Mouse (Mus musculus): ENCODE results near the gene Adipoq. TPM values are rescaled to one million over a fixed set of nuclear protein-coding genes. Genes with fewer than 3 reads are reported as not detected.
A peak's percentile ranks its signal among the peaks of the same experiment; 100 is the strongest.

The Adipoq gene
- polyA plus RNA-seq, 1 experiment from 2014 or later: not detected

GRCm38 (mm10) chr16:23102340-23103037, 43.8 kb upstream of the Adipoq start:
- no peaks in the 10 kb centered on the region for H3K9me3 ChIP-seq (ENCODE audit: low read depth, low read length)
- no peaks in the 10 kb centered on the region for H3K4me1 ChIP-seq (ENCODE audit: insufficient read depth)
- no peaks in the 10 kb centered on the region for H3K27me3 ChIP-seq (ENCODE audit: insufficient read depth, low read length)
- no peak for TF ChIP-seq CTCF (IDR thresholded peaks at IDR 0.05; ENCODE audit: low read depth)
- ATAC-seq (ENCODE audit: insufficient read depth) (no peak), DNase-seq (no peak)
- no peaks in the 10 kb centered on the region for H3K36me3 ChIP-seq (ENCODE audit: insufficient read depth)
- H3K27ac ChIP-seq (ENCODE audit: low read depth): no peak overlapping the region
- H3K9ac ChIP-seq: peak overlapping the region; percentile 46
- peak overlapping the region; percentile 34 for H3K4me3 ChIP-seq (ENCODE audit: low read depth, low read length)
- 9% methylated on average over 15 of the region's 15 CpGs for WGBS
- H3K4me2 ChIP-seq: peak overlapping the region; percentile 65

- peak overlapping the region; percentile 65 for H3K4me2 ChIP-seq
- 37% methylated on average over 17 of the region's 17 CpGs for WGBS
Observed at GRCm38 (mm10) chr16:23103038-23103745, 43.1 kb upstream of the Adipoq start.

GRCm38 (mm10) chr16:23103841-23104240, 42.5 kb upstream of the Adipoq start:
- no peak for TF ChIP-seq CTCF (IDR thresholded peaks at IDR 0.05; ENCODE audit: low read depth)
- DNase-seq: no peak
- Histone ChIP-seq H3K4me1 (ENCODE audit: insufficient read depth) (no peaks in the 10 kb centered on the region), H3K9ac (no peak overlapping the region), H3K9me3 (ENCODE audit: low read depth, low read length) (no peaks in the 10 kb centered on the region), H3K27me3 (ENCODE audit: insufficient read depth, low read length) (no peaks in the 10 kb centered on the region), H3K4me2 (no peak overlapping the region), H3K4me3 (ENCODE audit: low read depth, low read length) (no peak overlapping the region), H3K36me3 (ENCODE audit: insufficient read depth) (peaks cover 8% of the 10 kb centered on the region), H3K27ac (ENCODE audit: low read depth) (no peak overlapping the region)
- WGBS: 58% methylated on average over 2 of the region's 2 CpGs
- ATAC-seq (ENCODE audit: insufficient read depth): no peak

More at GRCm38 (mm10) chr16:23103038-23103745, 43.1 kb upstream of the Adipoq start:
- Histone ChIP-seq H3K27me3 (ENCODE audit: insufficient read depth, low read length) (no peaks in the 10 kb centered on the region), H3K4me1 (ENCODE audit: insufficient read depth) (no peaks in the 10 kb centered on the region), H3K9ac (peak overlapping the region; percentile 46), H3K36me3 (ENCODE audit: insufficient read depth) (peaks cover 1% of the 10 kb centered on the region), H3K27ac (ENCODE audit: low read depth) (no peak overlapping the region), H3K9me3 (ENCODE audit: low read depth, low read length) (no peaks in the 10 kb centered on the region), H3K4me3 (ENCODE audit: low read depth, low read length) (peak overlapping the region; percentile 34)
- TF ChIP-seq CTCF (IDR thresholded peaks at IDR 0.05; ENCODE audit: low read depth): no peak
- ATAC-seq (ENCODE audit: insufficient read depth) (no peak), DNase-seq (no peak)

GRCm38 (mm10) chr16:23106121-23106520, 40.2 kb upstream of the Adipoq start:
- no peak for TF ChIP-seq CTCF (IDR thresholded peaks at IDR 0.05; ENCODE audit: low read depth)
- H3K4me2 ChIP-seq: no peak overlapping the region
- H3K4me3 ChIP-seq (ENCODE audit: low read depth, low read length): no peak overlapping the region
- H3K27ac ChIP-seq (ENCODE audit: low read depth): no peak overlapping the region
- peaks cover 31% of the 10 kb centered on the region for H3K36me3 ChIP-seq (ENCODE audit: insufficient read depth)
- WGBS: 59% methylated on average over 7 of the region's 7 CpGs
- DNase-seq: no peak
- H3K9ac ChIP-seq: no peak overlapping the region
- no peaks in the 10 kb centered on the region for H3K9me3 ChIP-seq (ENCODE audit: low read depth, low read length)
- no peaks in the 10 kb centered on the region for H3K27me3 ChIP-seq (ENCODE audit: insufficient read depth, low read length)
- peaks cover 5% of the 10 kb centered on the region; the same call in 1 of the 2 replicates for H3K4me1 ChIP-seq (ENCODE audit: insufficient read depth)
- no peak for ATAC-seq (ENCODE audit: insufficient read depth)

- no peak; the same call in 1 of the 2 replicates for TF ChIP-seq CTCF (IDR thresholded peaks at IDR 0.05; ENCODE audit: low read depth)
- DNase-seq: peak; percentile 95
- peaks cover 43% of the 10 kb centered on the region for H3K36me3 ChIP-seq (ENCODE audit: insufficient read depth)
- peaks cover 5% of the 10 kb centered on the region; the same call in 1 of the 2 replicates for H3K4me1 ChIP-seq (ENCODE audit: insufficient read depth)
- H3K27me3 ChIP-seq (ENCODE audit: insufficient read depth, low read length): no peaks in the 10 kb centered on the region
- H3K9me3 ChIP-seq (ENCODE audit: low read depth, low read length): no peaks in the 10 kb centered on the region
- ATAC-seq (ENCODE audit: insufficient read depth): peak; percentile 88
- H3K4me3 ChIP-seq (ENCODE audit: low read depth, low read length): peak within 1 kb of the TSS; percentile 99
- peak within 1 kb of the TSS; percentile 100 for H3K9ac ChIP-seq
- peak within 1 kb of the TSS; percentile 99 for H3K27ac ChIP-seq (ENCODE audit: low read depth)
- peak within 1 kb of the TSS; percentile 97 for H3K4me2 ChIP-seq
- under 1% methylated on average over 71 of the region's 71 CpGs for WGBS
Observed at GRCm38 (mm10) chr16:23107231-23107942, 38.9 kb upstream of the Adipoq start, which contains the start of gene Eif4a2. Eif4a2 (plus strand) TSS chr16:23107444.

GRCm38 (mm10) chr16:23107946-23108759, 38.2 kb upstream of the Adipoq start:
- no peak for TF ChIP-seq CTCF (IDR thresholded peaks at IDR 0.05; ENCODE audit: low read depth)
- ATAC-seq (ENCODE audit: insufficient read depth): peak; percentile 78
- H3K4me1 ChIP-seq (ENCODE audit: insufficient read depth): peaks cover 5% of the 10 kb centered on the region; the same call in 1 of the 2 replicates
- peak overlapping the region; percentile 99 for H3K4me3 ChIP-seq (ENCODE audit: low read depth, low read length)
- peaks cover 51% of the 10 kb centered on the region for H3K36me3 ChIP-seq (ENCODE audit: insufficient read depth)
- H3K27ac ChIP-seq (ENCODE audit: low read depth): peak overlapping the region; percentile 99
- peak; percentile 91 for DNase-seq
- H3K4me2 ChIP-seq: peak overlapping the region; percentile 97
- peak overlapping the region; percentile 100 for H3K9ac ChIP-seq
- H3K27me3 ChIP-seq (ENCODE audit: insufficient read depth, low read length): no peaks in the 10 kb centered on the region
- WGBS: under 1% methylated on average over 52 of the region's 52 CpGs
- H3K9me3 ChIP-seq (ENCODE audit: low read depth, low read length): no peaks in the 10 kb centered on the region
